Mouse (Mus musculus) adrenal gland, adult 2 months (tissue): Measurements from ENCODE around the gene Sprr2d. TPM values are rescaled to one million over a fixed set of nuclear protein-coding genes. Genes with fewer than 3 reads are reported as not detected.

Source experiments
- DNase-seq: peaks from one replicate; pipeline ENCODE4 v3.0.0; 2021
- long read RNA-seq: library from polyadenylated mRNA; stranded (forward); transcript quantifications from one replicate; pipeline ENCODE4 v2.0.0, GENCODE M21; 2021
- polyA plus RNA-seq: library from polyadenylated mRNA; depleted of rRNA; stranded (reverse); fragments of >200 nt; gene quantifications from 2 replicates; pipeline ENCODE4 v1.2.3, GENCODE M21; 2012; rRNA removed
- total RNA-seq, 2 experiments: library from RNA; stranded (reverse); gene quantifications; 2 replicates each; pipeline ENCODE4 v1.2.3; 2021

Gene Sprr2d
- not detected for total RNA-seq
- not detected in 2 replicates for polyA plus RNA-seq
- long read RNA-seq, result 0 reads

DNA sequence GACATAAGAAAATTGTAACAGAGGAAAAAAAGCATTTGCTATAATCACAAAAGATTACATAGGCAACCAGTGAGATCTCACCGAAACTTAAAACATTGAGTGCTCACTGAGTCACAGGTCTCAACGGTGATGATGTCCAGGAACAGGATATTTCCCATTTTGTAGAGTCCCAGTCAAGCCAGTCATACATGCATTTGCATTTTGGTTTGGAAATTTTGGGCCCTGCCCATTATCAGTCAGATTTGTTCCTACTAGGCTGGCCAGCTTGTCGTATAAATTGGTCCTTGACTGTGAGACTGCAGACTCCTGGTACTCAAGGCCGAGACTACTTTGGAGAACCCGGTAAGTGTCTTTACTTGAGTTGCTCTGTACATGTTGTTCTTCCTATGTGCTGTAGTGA, at the start of gene Sprr2d:
Sprr2d (plus strand) TSS at position 301 of the 400 bp plus-strand sequence.
- no peak for DNase-seq

DNA sequence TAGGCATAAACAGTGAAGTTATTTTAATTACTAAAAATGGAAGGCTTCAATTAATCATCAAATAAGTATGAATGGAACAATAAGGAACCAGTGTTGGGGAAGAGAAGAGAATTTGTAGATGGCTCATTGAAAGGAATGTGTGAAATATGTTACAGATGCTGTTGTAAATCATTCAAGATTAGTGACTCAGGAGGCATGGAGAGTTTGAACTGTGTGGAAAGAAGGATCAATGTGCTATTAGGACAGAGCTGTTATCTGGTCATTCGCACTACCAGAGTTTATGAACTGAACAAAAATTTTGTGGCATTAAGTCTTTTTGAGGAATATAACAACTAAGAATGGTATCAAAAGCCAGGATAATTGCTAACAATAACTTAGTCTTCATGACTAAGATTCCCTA, 31.5 kb upstream of the Sprr2d start:
- no peak for DNase-seq

DNA sequence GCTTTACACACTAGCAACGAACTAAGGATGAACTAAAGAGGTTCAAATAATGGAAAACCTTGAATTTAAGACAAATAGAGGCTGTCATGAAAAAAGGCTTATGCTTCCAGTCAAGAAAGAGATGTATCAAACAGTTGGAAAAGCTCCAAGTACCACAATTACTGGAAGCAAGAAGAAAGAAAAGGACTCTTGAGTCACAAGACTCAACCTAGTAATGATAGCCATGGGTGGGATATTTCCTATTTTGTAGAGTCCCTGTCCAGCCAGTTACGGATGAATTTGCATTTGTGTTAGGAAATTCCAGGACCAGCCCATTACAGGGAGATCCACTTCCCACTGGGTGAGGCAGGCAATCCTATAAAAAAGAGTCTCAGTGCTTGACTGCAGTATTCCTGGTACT, 22.6 kb upstream of the Sprr2d start, which contains the start of gene Sprr2b:
Sprr2b (plus strand) TSS at position 301 of the 400 bp plus-strand sequence.
- DNase-seq, result no peak

DNA sequence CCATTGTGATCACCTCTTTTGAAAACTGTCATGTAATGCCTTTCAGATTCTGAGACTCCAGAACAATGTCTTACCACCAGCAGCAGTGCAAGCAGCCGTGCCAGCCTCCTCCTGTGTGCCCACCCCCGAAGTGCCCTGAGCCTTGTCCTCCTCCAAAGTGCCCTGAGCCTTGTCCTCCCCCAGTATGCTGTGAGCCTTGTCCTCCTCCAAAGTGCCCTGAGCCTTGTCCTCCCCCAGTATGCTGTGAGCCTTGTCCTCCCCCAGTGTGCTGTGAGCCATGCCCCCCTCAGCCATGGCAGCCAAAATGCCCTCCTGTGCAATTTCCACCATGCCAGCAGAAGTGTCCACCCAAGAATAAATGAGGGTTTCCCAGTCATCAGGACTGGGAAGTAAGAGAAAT, 21.6 kb upstream of the Sprr2d start:
- no peak for DNase-seq

DNA sequence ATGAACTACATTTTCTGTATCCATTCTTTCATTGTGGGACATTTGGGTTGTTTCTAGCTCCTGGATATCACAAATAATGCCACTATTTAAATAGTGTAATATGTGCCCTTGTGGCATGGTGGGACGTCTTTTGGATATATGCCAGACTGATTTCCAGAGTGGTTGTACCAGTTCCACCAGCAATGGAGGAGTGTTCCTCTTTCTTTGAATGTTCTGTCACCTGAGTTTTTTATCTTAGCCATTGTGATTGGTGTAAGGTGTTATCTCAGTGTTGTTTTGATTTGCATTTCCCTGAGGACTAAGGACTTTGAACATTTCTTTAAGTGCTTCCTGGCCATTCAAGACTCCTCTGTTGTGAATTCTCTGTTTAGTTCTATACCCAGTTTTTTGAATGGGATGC, 2.7 kb upstream of the Sprr2d start:
- no peak for DNase-seq

DNA sequence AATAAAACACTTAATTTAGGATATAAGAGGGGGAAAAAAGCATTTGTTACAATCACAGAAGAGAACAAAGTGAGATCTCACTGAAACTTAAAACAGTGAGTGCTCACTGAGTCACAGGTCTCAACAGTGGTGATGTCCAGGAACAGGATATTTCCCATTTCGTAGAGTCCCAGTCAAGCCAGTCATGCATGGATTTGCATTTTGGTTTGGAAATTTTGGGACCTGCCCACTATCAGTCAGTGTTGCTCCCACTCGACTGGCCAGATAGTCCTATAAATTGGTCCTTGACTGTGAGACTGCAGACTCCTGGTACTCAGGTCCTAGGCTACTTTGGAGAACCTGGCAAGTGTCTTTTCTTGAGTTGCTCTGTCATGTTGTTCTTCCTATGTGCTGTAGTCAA, 12.9 kb downstream of the Sprr2d start, which contains the start of gene Sprr2e:
Sprr2e (plus strand) TSS at position 301 of the 400 bp plus-strand sequence.
- DNase-seq, result no peak

DNA sequence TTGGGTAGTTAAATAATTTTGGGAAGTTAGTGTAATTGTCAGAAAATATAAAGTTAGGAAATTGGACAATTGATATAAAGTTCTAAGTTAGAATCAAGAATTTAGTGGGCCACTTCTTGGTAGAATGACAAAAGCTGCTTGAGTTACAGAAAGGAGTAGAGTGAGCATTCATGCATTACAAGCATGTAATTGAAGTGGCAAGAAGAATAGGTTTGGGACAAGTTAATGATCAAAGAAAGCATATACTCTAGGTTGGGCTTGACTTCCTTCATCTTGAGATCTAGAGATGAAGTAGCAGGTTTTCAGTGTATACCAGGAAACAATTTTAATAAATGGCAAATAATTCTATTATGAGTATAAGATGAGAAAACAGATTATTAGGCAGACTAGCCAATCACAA, 22.7 kb downstream of the Sprr2d start:
- DNase-seq, result no peak

DNA sequence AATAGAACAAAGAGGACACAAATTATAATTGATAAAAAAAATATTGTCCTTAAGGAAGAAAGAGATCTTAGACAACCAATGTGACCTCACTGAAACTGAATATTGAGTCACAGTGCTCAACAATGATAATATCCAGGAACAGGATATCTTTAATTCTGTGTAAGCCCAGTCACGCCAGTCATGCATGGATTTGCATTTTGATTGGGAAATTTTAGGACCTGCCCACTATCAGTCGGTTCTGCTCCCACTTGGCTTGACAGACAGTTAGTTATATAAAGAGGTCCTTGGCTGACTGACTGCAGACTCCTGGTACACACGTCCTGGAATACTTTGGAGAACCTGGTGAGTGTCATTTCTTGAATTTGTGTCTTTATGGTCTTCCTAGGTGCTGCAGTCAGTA, 25.9 kb downstream of the Sprr2d start, which contains the start of gene Sprr2f:
Sprr2f (plus strand) TSS at position 301 of the 400 bp plus-strand sequence.
- DNase-seq, result no peak

DNA sequence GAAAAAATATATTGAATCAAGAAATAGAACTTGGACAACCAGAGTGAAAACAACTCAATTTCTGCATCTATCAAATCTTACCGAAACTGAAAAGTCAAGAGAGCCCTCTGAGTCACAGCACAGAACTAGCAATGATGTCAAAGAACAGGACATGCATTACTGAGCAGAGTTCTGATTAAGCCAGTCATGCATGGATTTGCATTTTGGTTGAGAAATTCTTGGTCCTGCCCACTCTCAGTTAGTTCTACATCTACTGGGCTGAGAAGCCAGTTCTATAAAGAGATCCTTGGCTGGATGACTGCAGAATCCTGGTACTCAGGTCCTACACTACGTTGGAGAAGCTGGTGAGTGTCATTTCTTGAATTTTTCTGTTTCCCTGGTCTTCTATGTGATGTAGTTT, 34.7 kb downstream of the Sprr2d start:
- DNase-seq, result no peak

DNA sequence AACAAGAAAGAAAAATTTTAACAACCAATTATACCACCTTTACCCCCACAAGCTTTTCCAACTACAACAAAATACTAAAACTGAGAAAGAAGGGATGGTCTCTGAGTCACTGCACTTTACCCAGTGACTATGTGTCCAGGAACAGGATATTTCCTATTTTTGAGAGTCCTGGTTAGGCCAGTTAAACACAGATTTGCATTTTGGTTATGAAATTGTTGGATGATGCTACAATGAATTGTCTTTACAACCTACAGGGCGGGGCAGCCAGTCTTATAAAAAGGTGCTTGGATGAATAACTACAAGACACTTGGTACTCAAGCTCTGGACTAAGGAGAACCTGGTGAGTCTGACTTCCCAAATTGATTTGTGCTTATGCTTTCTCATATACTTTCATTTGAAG, 46.4 kb downstream of the Sprr2d start, which contains the start of gene Sprr2h:
Sprr2h (plus strand) TSS at position 301 of the 400 bp plus-strand sequence.
- DNase-seq, result no peak

Other genes with a start within 250 kb of the Sprr2d start
- gene Prr9, start 215.2 kb upstream of the Sprr2d start, total RNA-seq, result not detected
- gene Prr9, start 215.2 kb upstream of the Sprr2d start, polyA plus RNA-seq, result not detected in 2 replicates
- gene Lelp1, start 196.4 kb upstream of the Sprr2d start, total RNA-seq, result not detected
- gene Lelp1, start 196.4 kb upstream of the Sprr2d start, polyA plus RNA-seq, result not detected in 2 replicates
- gene Sprr2a1, start 123.3 kb upstream of the Sprr2d start, total RNA-seq, result not detected
- gene Sprr2a1, start 123.3 kb upstream of the Sprr2d start, polyA plus RNA-seq, result not detected in 2 replicates
- gene Sprr2a2, start 123.2 kb upstream of the Sprr2d start, total RNA-seq, result not detected
- gene Sprr2a2, start 123.2 kb upstream of the Sprr2d start, polyA plus RNA-seq, result 1.8 and 18.7 TPM in 2 replicates
- not detected for gene Sprr2a3, start 53.7 kb upstream of the Sprr2d start, total RNA-seq
- 0.22 TPM in 1 of 2 replicates, not detected in the other for gene Sprr2a3, start 53.7 kb upstream of the Sprr2d start, polyA plus RNA-seq
- gene Sprr2b, start 22.5 kb upstream of the Sprr2d start, total RNA-seq, result not detected
- gene Sprr2b, start 22.5 kb upstream of the Sprr2d start, polyA plus RNA-seq, result not detected in 2 replicates
- not detected for gene Sprr2e, start 13.0 kb downstream of the Sprr2d start, total RNA-seq
- not detected in 2 replicates for gene Sprr2e, start 13.0 kb downstream of the Sprr2d start, polyA plus RNA-seq
- gene Sprr2f, start 26.0 kb downstream of the Sprr2d start, total RNA-seq, result not detected
- gene Sprr2f, start 26.0 kb downstream of the Sprr2d start, polyA plus RNA-seq, result not detected in 2 replicates
- gene Sprr2h, start 46.5 kb downstream of the Sprr2d start, total RNA-seq, result not detected
- gene Sprr2h, start 46.5 kb downstream of the Sprr2d start, polyA plus RNA-seq, result not detected in 2 replicates
- gene Sprr2i, start 68.9 kb downstream of the Sprr2d start, total RNA-seq, result not detected
- not detected in 2 replicates for gene Sprr2i, start 68.9 kb downstream of the Sprr2d start, polyA plus RNA-seq
- gene Sprr2j-ps, start 78.9 kb downstream of the Sprr2d start, total RNA-seq, result not detected
- gene Sprr2j-ps, start 78.9 kb downstream of the Sprr2d start, polyA plus RNA-seq, result not detected in 2 replicates
- 1 to 10 TPM; 4.6 to 6.3 TPM for gene Gm9774, start 90.3 kb downstream of the Sprr2d start, total RNA-seq
- gene Gm9774, start 90.3 kb downstream of the Sprr2d start, polyA plus RNA-seq, result 17.5 and 20.8 TPM in 2 replicates
- gene Sprr2k, start 93.4 kb downstream of the Sprr2d start, total RNA-seq, result not detected
- not detected in 2 replicates for gene Sprr2k, start 93.4 kb downstream of the Sprr2d start, polyA plus RNA-seq
- gene Sprr1b, start 99.6 kb downstream of the Sprr2d start, total RNA-seq, result not detected
- not detected in 2 replicates for gene Sprr1b, start 99.6 kb downstream of the Sprr2d start, polyA plus RNA-seq
- not detected for gene Sprr3, start 119.6 kb downstream of the Sprr2d start, total RNA-seq
- gene Sprr3, start 119.6 kb downstream of the Sprr2d start, polyA plus RNA-seq, result 0.39 TPM in 1 of 2 replicates, not detected in the other
- gene Sprr1a, start 146.8 kb downstream of the Sprr2d start, total RNA-seq, result under 1 TPM in 1 of 2 experiments, not detected in 1; 0.38 TPM
- gene Sprr1a, start 146.8 kb downstream of the Sprr2d start, polyA plus RNA-seq, result 0.21 and 0.56 TPM in 2 replicates
- gene Sprr4, start 161.4 kb downstream of the Sprr2d start, total RNA-seq, result not detected
- not detected in 2 replicates for gene Sprr4, start 161.4 kb downstream of the Sprr2d start, polyA plus RNA-seq
- not detected for gene 2310046K23Rik, start 195.4 kb downstream of the Sprr2d start, total RNA-seq
- not detected in 2 replicates for gene 2310046K23Rik, start 195.4 kb downstream of the Sprr2d start, polyA plus RNA-seq
- gene Ivl, start 234.6 kb downstream of the Sprr2d start, total RNA-seq, result not detected
- gene Ivl, start 234.6 kb downstream of the Sprr2d start, polyA plus RNA-seq, result not detected in 2 replicates
- gene Smcp, start 249.9 kb downstream of the Sprr2d start, total RNA-seq, result not detected
- gene Smcp, start 249.9 kb downstream of the Sprr2d start, polyA plus RNA-seq, result not detected in 2 replicates